Mouse (Mus musculus) small intestine, adult 2 months (tissue): ENCODE data around the gene Abcf3. TPM values are rescaled to one million over a fixed set of nuclear protein-coding genes. Genes with fewer than 3 reads are reported as not detected.

Source experiments
- H3K27ac ChIP-seq: fragments of 200-500 bp; 2 replicates; pipeline ENCODE4 v1.5.1; 2012; ENCODE audit warnings: low read depth, low read length, control low read depth, inconsistent platforms; ENCODE audit not compliant: insufficient read depth
- H3K27me3 ChIP-seq: fragments of 200-500 bp; 2 replicates; pipeline ENCODE4 v1.6.1; 2012; ENCODE audit warnings: mild to moderate bottlenecking, moderate library complexity, low read length, inconsistent platforms; ENCODE audit not compliant: control insufficient read depth, insufficient read depth
- H3K36me3 ChIP-seq: fragments of 200-500 bp; 2 replicates; pipeline ENCODE4 v1.6.1; 2012; ENCODE audit warnings: mild to moderate bottlenecking, low read length, control low read depth, inconsistent platforms; ENCODE audit not compliant: control insufficient read depth, insufficient read depth
- H3K4me1 ChIP-seq: fragments of 200-500 bp; 2 replicates; pipeline ENCODE4 v1.6.1; 2012; ENCODE audit warnings: low read length, inconsistent platforms, mixed read lengths; ENCODE audit not compliant: control insufficient read depth, insufficient read depth, insufficient read length
- H3K4me3 ChIP-seq: fragments of 200-500 bp; 2 replicates; pipeline ENCODE4 v1.5.1; 2012; ENCODE audit warnings: low read depth, mild to moderate bottlenecking, control low read depth, inconsistent platforms, low read length, moderate library complexity
- CTCF ChIP-seq: fragments of 200-500 bp; IDR thresholded peaks from 2 replicates; pipeline ENCODE4 v1.5.1; 2012; ENCODE audit warnings: low read depth, mild to moderate bottlenecking, control low read depth, inconsistent platforms, low read length, moderate library complexity, mixed read lengths; ENCODE audit not compliant: insufficient replicate concordance, insufficient read length; ENCODE audit errors: extremely low read depth
- POLR2A ChIP-seq: fragments of 200-500 bp; IDR thresholded peaks from 2 replicates; pipeline ENCODE4 v1.6.1; 2012; ENCODE audit warnings: low read depth, mild to moderate bottlenecking, control low read depth, inconsistent platforms, low read length, moderate library complexity
- WGBS: fragments of 180-500 bp; shearing (Covaris S2); methylation state at CpG from one replicate; pipeline ENCODE4 v1.1.7; 2018; 5-methylcytosine and 5-hydroxymethylcytosine counted together
- polyA plus RNA-seq: library from polyadenylated mRNA; depleted of rRNA; stranded (reverse); fragments of >200 nt; gene quantifications from 2 replicates; pipeline ENCODE4 v1.2.3, GENCODE M21; 2012; rRNA removed

The Abcf3 gene
- 10.0 and 15.0 TPM in 2 replicates for polyA plus RNA-seq

- under 1% methylated on average over 56 of the region's 56 CpGs for WGBS
- peaks cover 5% of the 10 kb centered on the region; the same call in 1 of the 2 replicates for H3K4me1 ChIP-seq
- peak within 1 kb of the TSS; percentile 82 for H3K4me3 ChIP-seq
- H3K27ac ChIP-seq: peak within 1 kb of the TSS; percentile 76
- TF ChIP-seq POLR2A (peak; percentile 71), CTCF (no peak)
- H3K27me3 ChIP-seq: no peaks in the 10 kb centered on the region
- H3K36me3 ChIP-seq: peaks cover 43% of the 10 kb centered on the region
Measured at GRCm38 (mm10) chr16:20548096-20548948, at the start of gene Abcf3. TSS of gene Abcf3 (plus strand) at chr16:20548577.

- peak; percentile 72 for TF ChIP-seq POLR2A
- no peak for TF ChIP-seq CTCF
- under 1% methylated on average over 49 of the region's 49 CpGs for WGBS
- Histone ChIP-seq H3K36me3 (peaks cover 26% of the 10 kb centered on the region), H3K27me3 (no peaks in the 10 kb centered on the region), H3K27ac (0 out of 2 replicates have a peak within 1 kb of the TSS, but pooled peaks have one; percentile 7), H3K4me3 (peak within 1 kb of the TSS; percentile 83), H3K4me1 (peaks cover 3% of the 10 kb centered on the region; the same call in 1 of the 2 replicates)
Measured at GRCm38 (mm10) chr16:20498677-20499475, 49.5 kb upstream of the Abcf3 start, which contains the start of gene Eif2b5. TSS of gene Eif2b5 (plus strand) at chr16:20498817.

- Histone ChIP-seq H3K27me3 (no peaks in the 10 kb centered on the region), H3K36me3 (peaks cover 81% of the 10 kb centered on the region), H3K4me3 (no peak overlapping the region), H3K4me1 (no peaks in the 10 kb centered on the region), H3K27ac (no peak overlapping the region)
- WGBS: 84% methylated on average over 8 of the region's 8 CpGs
- TF ChIP-seq CTCF (no peak), POLR2A (no peak)
Measured at GRCm38 (mm10) chr16:20506000-20506399, 42.4 kb upstream of the Abcf3 start.

GRCm38 (mm10) chr16:20509349-20509748 lies 39.0 kb upstream of the Abcf3 start:
- Histone ChIP-seq H3K4me3 (no peak overlapping the region), H3K27me3 (no peaks in the 10 kb centered on the region), H3K36me3 (peaks cover 58% of the 10 kb centered on the region), H3K27ac (no peak overlapping the region), H3K4me1 (no peaks in the 10 kb centered on the region)
- WGBS: 74% methylated on average over 3 of the region's 3 CpGs
- peak; percentile 21; the same call in 1 of the 2 replicates for TF ChIP-seq CTCF
- no peak for TF ChIP-seq POLR2A

GRCm38 (mm10) chr16:20511277-20511847 lies 37.0 kb upstream of the Abcf3 start:
- 89% methylated on average over 7 of the region's 7 CpGs for WGBS
- H3K27me3 ChIP-seq: no peaks in the 10 kb centered on the region
- H3K36me3 ChIP-seq: peaks cover 40% of the 10 kb centered on the region
- no peaks in the 10 kb centered on the region for H3K4me1 ChIP-seq
- TF ChIP-seq CTCF (no peak), POLR2A (no peak)
- no peak overlapping the region for H3K27ac ChIP-seq
- no peak overlapping the region for H3K4me3 ChIP-seq

GRCm38 (mm10) chr16:20516032-20516431 lies 32.3 kb upstream of the Abcf3 start:
- Histone ChIP-seq H3K27ac (peak overlapping the region; percentile 64; the same call in 1 of the 2 replicates), H3K27me3 (no peaks in the 10 kb centered on the region), H3K36me3 (peaks cover 6% of the 10 kb centered on the region; the same call in 1 of the 2 replicates), H3K4me1 (peaks cover 2% of the 10 kb centered on the region), H3K4me3 (no peak overlapping the region)
- TF ChIP-seq CTCF: no peak
- no peak for TF ChIP-seq POLR2A
